Mouse (Mus musculus): ENCODE data around the gene Tmem213.

The Tmem213 gene

DNA sequence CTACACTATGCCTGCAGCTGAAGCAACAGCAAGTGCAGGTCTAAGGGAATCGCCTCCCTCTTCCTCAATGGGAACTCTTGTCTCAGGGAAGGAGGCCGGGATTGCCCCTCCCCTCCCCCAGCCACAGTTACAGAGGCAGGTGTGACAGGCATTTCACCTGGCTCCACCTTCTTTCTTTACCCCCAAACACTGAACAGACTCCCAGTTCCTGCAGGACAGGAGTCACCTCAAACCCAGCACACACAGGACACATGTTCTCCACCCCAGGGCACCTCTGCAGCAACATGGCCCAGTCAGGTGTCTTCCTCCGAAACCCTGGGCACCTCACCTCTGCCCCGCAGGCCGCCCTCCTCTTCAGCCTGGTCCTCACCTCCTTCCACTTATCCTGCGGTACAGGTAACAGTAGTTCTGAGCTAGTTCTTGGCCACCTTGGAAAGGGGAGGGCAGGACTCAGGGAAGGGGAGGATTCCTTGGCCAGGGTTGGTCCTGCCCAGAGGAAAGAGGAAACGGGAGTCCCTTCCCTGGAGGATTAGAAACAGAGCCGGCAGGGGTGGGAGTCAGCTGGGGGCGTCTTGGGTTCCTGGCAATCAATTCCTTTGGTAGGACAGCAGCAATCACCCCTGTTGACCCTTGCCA, at the start of gene Tmem213:
Tmem213 (plus strand) TSS at position 96 of the 636 bp plus-strand sequence.
- DNase-seq (ENCODE audit: low spot score) = no peak

DNA sequence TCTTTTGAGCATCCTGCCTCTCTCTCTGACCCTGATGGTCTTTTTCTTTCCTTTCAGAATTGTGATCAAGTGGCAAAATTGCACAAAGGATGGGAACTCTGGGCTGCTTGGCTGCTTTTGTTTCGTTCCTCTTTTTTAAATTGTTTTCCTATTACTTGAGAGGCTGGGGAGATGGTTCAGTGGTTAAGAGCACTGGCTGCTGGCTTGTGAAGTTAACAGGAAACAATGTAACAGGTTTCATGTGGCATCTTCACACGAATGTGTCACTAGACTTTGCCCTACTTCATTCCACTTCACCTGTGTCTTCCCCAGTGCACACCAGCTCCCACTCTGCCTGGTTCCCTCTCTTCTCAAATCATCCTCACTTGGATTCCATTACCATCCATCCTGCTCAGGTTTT, 44.4 kb upstream of the Tmem213 start:
- DNase-seq (ENCODE audit: low spot score) = no peak

GRCm38 (mm10) chr6:38065122-38065500, 43.9 kb upstream of the Tmem213 start:
- DNase-seq (ENCODE audit: low spot score) = no peak

DNA sequence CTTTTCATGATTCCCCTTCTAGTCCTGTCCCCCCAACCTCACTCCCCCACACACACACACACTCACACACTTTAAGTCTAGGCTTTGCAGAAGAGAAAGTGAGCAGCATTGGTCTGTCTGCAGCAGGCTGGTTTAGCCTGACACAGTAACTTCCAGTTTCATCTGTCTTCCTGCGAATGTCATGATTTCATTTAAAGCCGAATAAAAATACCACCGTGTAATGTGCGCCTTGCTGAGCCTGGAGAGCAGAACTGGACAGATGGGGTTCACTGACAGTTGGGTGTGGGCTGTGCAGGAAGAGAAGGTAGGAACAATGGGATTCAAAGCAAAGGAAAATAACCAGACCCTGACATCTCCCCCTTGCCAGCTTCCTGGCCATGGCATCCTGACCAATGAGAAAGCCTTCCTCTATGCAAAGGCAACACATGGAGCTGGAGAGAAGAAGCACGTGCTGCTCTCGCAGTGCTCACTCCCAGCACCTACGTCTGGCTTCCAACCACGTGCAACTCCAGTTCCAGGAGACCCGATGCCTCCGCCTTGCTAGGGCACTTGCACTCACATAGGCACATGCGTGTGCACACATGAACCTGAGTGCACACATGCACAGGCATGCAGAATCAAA, 43.4 kb upstream of the Tmem213 start:
- no peak for DNase-seq (ENCODE audit: low spot score)

DNA sequence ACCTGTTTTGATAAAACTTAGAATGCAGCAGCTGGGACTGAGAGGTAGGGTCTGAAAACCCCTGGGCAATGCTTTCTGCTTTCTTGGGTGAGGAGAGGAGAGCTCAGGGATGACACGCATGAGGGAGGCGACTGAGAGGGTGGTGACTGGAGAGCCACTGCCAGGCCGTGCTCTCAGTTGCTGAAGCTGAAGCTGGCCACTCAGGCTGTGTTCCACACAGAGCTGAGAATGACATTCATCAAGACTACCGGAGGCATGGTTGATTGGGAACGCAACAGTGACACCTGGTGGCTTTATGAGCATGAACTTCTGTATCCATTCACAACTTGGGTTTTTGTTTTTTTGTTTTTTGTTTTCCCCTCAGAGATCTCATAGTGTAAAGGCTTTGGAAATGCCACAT, 42.8 kb upstream of the Tmem213 start:
- DNase-seq (ENCODE audit: low spot score) = peak; percentile 57

- no peak for DNase-seq (ENCODE audit: low spot score)
Observed at GRCm38 (mm10) chr6:38071256-38071655, 37.8 kb upstream of the Tmem213 start.

GRCm38 (mm10) chr6:38072137-38072796, 36.8 kb upstream of the Tmem213 start:
- no peak for DNase-seq (ENCODE audit: low spot score)

DNA sequence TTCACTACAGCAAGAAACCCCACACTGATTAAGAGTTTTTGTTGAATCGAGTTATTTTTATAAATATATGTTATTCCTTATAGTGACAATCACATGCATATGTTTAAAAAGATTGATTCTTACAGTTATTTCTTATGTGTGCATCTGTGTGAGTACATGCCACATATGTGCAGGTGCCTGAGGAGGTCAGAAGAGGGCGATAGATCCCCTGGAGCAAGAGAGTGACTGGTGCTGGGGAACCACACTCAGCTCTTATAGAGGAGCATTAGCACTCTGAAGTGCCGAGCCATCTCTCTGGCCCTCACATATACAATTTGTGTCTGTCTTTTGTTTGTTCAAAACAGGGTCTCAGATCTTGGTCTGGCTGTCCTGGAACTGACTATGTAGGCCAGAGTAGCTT, 35.5 kb upstream of the Tmem213 start:
- no peak for DNase-seq (ENCODE audit: low spot score)

- no peak for DNase-seq (ENCODE audit: low spot score)
Observed at GRCm38 (mm10) chr6:38080364-38080763, 28.7 kb upstream of the Tmem213 start.

DNA sequence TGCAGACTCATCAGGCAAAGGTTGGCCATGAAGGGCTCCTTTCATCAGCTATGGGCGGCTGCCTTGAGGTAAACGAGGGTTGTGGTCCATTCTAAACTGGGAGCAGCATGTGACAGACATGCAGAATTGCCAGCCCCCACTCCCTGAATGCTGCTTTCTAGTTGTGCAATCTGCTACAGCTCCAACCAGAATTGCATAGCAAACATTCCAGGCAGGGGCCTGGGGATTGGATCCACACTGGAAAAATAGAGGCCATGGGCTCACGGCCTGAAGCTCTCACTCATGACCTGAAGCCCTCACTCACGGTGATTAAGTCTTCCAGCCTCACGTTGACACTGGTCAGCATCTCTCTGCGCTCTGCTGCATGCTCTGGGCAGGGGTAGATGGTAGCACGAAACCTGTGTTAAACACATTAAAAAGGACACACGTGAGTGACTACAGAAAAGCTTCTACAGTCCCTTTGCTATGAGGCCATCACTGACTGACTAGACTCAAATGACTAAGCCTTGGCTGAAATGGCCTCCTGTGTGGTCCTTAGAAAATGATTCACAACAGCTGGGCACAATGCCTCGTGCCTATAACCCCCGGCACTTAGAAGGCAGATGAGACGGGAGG, 27.2 kb upstream of the Tmem213 start:
- DNase-seq (ENCODE audit: low spot score) = peak; percentile 43

DNA sequence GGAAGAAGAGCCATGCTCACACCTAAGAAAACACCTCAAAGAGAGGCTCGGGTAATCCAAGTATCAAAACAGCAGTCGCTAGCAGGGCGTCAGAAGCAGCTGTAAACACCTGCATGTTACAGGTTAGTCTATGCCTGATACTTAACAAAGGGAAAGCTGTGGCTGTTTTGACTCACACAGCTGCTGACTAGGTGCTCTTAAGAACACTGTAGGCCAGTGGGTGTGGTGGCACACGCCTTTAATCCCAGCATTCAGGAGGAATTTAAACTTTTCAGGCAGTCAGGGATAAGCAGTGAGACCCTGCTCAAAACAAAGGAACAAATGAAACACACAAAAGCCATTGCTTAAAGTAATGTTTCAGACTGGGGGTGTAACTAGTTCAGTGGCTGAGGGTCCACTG, 25.9 kb upstream of the Tmem213 start:
- DNase-seq (ENCODE audit: low spot score) = no peak

DNA sequence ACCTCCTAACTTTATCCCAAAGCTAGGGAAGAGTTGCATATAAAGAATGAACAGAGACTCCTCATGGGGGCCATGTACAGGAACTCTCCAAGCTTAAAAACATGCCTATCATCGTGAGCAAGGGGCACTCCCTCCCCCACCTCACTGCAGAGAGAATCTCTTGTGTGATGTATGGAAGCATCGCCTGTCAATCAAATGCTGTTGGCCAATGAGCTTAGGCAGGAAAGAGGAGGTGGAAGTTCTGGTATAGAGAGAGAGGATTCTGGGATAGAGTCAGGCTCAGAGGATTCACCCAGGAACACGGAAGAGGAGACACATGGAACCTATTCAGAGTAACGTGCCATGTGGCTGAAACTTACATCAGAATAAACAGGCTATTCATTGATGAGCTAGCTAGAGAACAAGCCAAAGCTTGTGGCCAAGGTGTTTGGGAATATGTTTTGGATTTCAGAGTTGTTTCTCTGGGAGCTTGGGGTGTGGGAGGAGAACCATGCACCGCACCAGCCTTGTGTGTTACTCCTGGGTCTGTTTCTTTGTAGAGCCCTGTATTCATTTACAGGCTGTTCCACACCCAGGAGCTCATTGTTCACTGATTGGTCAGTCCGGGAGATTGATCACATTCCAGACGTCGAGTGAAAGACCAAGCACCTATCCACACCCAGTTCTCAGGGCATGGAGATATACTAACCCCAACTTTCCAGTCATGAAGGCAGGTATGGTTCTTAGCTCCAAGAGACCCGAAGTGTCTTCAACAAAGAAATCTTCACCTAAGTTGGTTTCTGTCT, 21.6 kb upstream of the Tmem213 start:
- no peak for DNase-seq (ENCODE audit: low spot score)

DNA sequence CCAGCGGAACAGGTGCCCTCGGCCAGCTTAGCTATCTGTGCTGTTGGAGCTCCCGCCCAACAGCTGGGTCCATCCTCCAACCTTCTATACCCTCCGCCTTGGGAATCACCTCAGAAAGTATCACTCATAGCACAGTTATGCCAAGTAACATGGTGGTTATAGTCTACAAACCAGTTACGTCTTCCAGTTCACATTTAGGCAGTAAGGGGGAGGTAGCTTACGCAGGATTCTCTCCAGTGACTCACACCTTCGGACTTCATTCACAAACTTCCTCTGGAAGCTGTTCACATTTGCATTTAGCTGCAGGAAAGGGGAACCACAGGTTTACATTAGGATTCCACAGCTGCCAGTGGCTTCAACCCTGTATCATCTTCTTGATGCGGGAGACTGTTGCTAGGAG, 16.5 kb upstream of the Tmem213 start:
- no peak for DNase-seq (ENCODE audit: low spot score)

DNA sequence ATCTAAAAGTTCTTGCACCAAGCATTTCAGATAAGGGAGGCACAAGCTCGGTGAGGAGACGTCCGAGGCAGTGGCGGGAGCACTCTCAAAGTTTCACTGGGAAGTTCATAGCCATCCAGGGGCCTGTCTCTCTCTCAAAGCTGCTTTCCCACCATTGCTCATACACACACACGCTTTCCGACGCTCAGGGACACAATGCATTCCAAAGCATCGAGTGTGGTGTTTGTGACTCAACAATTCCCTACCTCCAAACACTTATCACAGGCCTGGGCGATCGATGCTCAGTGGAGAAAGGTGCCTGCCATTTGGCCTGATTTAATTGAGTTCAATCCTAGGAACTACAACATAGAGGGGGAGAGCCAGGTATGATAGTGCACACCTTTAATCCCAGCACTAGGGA, 14.4 kb upstream of the Tmem213 start:
- no peak for DNase-seq (ENCODE audit: low spot score)

GRCm38 (mm10) chr6:38096961-38097370, 12.1 kb upstream of the Tmem213 start:
- peak; percentile 75 for DNase-seq (ENCODE audit: low spot score)

DNA sequence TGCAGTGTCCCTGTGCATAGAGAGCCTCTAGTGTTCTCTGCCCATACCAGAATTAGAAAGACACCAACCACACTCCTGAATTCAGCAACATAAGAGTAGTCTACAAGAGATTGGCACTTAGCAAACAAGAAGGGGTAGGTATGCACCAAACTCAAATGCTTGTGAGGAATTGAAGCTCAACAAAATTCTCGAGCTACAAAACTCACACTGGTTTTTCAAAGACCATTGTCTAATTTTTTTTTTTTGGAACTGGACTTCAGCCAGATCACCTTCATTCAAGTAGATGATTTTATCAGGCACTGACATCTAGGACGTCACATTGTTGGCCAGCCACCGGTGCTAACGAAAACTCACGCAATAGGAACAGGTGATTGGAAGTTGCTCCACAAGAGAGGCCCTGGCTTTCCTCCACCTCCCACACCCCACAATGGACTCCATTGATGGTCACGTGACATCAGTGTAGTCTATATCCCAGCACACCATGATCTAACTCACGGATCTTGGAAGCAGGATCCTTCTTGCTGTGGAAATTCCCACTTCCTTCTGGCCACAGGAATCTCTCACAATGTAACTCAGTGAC, 6.7 kb upstream of the Tmem213 start:
- no peak for DNase-seq (ENCODE audit: low spot score)

GRCm38 (mm10) chr6:38103775-38104174, 5.3 kb upstream of the Tmem213 start:
- no peak for DNase-seq (ENCODE audit: low spot score)

- no peak for DNase-seq (ENCODE audit: low spot score)
Observed at GRCm38 (mm10) chr6:38105924-38106323, 3.1 kb upstream of the Tmem213 start.

- DNase-seq (ENCODE audit: low spot score) = peak; percentile 62
Observed at GRCm38 (mm10) chr6:38108449-38108848, 606 bp upstream of the Tmem213 start.

GRCm38 (mm10) chr6:38109871-38110270, 816 bp downstream of the Tmem213 start:
- DNase-seq (ENCODE audit: low spot score) = no peak

- DNase-seq (ENCODE audit: low spot score) = peak; percentile 39
Observed at GRCm38 (mm10) chr6:38110859-38111258, 1.8 kb downstream of the Tmem213 start.
